Mouse (Mus musculus): ENCODE results near the gene Cry2.

GRCm38 (mm10) chr2:92446656-92447055 is 12.8 kb upstream of the Cry2 start:
- TF ChIP-seq CTCF (conservative IDR thresholded peaks at IDR 0.05; ENCODE audit: low read length) (no peak), NANOG (IDR thresholded peaks at IDR 0.05; ENCODE audit: borderline replicate concordance, low read length) (no peak)
